Mouse (Mus musculus) embryonic facial prominence, embryonic 14.5 days (tissue): ENCODE measurements around the gene Gdf15. TPM values are rescaled to one million over a fixed set of nuclear protein-coding genes. Genes with fewer than 3 reads are reported as not detected.

Experiments used
- ATAC-seq: fragments of 200-750 bp; cut with Nextera tagmentation; 2 replicates; pipeline ENCODE4 v1.8.0; 2017; ENCODE audit warnings: low read depth, moderate number of reproducible peaks, moderate TSS enrichment
- DNase-seq: peaks from one replicate; pipeline ENCODE4 v3.0.0-alpha.2; 2015; ENCODE audit warnings: low spot score
- H3K27ac ChIP-seq: fragments of 300-500 bp; sonication (generic); replicated peaks from 2 replicates; pipeline ENCODE4 v1.5.1; 2014; ENCODE audit warnings: low read depth, mild to moderate bottlenecking, low read length, moderate library complexity
- H3K27me3 ChIP-seq: fragments of 300-500 bp; sonication (generic); replicated peaks from 2 replicates; pipeline ENCODE4 v1.6.1; 2014; ENCODE audit warnings: low read length; ENCODE audit not compliant: control insufficient read depth, insufficient read depth
- H3K36me3 ChIP-seq: fragments of 300-500 bp; sonication (generic); 2 replicates; pipeline ENCODE4 v1.6.1; 2014; ENCODE audit warnings: low read length, mixed read lengths; ENCODE audit not compliant: control insufficient read depth, insufficient read depth
- H3K4me1 ChIP-seq: fragments of 300-500 bp; sonication (generic); 2 replicates; pipeline ENCODE4 v1.6.1; 2014; ENCODE audit warnings: antibody characterized with exemption, low read length; ENCODE audit not compliant: control insufficient read depth, insufficient read depth
- H3K4me2 ChIP-seq: fragments of 300-500 bp; sonication (generic); 2 replicates; pipeline ENCODE4 v1.6.1; 2014; ENCODE audit warnings: low read depth, mild to moderate bottlenecking, low read length, moderate library complexity, mixed read lengths
- H3K4me3 ChIP-seq: fragments of 300-500 bp; sonication (generic); 2 replicates; pipeline ENCODE4 v1.5.1; 2014; ENCODE audit warnings: low read depth, mild to moderate bottlenecking, low read length
- H3K9ac ChIP-seq: fragments of 300-500 bp; sonication (generic); 2 replicates; pipeline ENCODE4 v1.6.1; 2014; ENCODE audit warnings: low read depth, mild to moderate bottlenecking, low read length, moderate library complexity, mixed read lengths
- H3K9me3 ChIP-seq: fragments of 300-500 bp; sonication (generic); 2 replicates; pipeline ENCODE4 v1.6.1; 2016; ENCODE audit warnings: low read length; ENCODE audit not compliant: control insufficient read depth
- WGBS: fragments of 180-500 bp; shearing (Covaris S2); extraction: QIAGEN DNeasy Blood & Tissue Kit; methylation state at CpG from one replicate; pipeline ENCODE4 v1.1.7; 2014; 5-methylcytosine and 5-hydroxymethylcytosine counted together
- polyA plus RNA-seq: library from polyadenylated mRNA; unstranded; fragments of >200 nt; fragmentation: Nextera tagmentation; extraction: Ambion mirVana; gene quantifications from 2 replicates; pipeline ENCODE4 v1.2.1, GENCODE M21; 2014

Gene Gdf15
- polyA plus RNA-seq, 1 experiment from 2014 or later: 0.28 TPM

DNA sequence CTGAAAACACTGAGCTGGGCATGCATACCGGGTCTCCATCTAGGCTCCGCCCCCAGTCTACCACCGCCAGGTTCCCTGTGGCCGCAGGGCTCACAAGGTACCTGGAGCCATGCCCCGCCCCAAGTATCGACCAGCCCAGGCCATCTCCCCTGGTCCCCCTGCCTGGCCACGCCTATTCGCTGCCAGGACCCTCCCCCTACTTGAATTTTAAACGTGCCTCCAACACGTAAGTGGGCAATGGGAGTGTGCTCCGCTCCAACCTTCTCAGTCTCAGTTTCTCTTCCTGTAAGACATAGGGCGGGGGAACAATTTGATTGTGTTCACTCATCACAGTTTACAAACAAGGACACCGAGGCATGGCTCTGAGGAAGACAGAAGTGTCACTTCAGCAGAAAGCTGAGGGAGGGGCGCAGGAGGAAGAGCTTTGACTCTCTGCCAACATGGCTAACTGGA is 28.0 kb upstream of the Gdf15 start, which contains the start of gene Pgpep1:
Gene Pgpep1 (minus strand): TSS at position 116 of the 453 bp plus-strand sequence.
- Histone ChIP-seq H3K4me3 (peak within 1 kb of the TSS; percentile 80), H3K9ac (peak within 1 kb of the TSS; percentile 85), H3K4me2 (peak within 1 kb of the TSS; percentile 88), H3K36me3 (peaks cover 19% of the 10 kb centered on the region), H3K4me1 (peaks cover 6% of the 10 kb centered on the region; the same call in 1 of the 2 replicates), H3K9me3 (no peaks in the 10 kb centered on the region), H3K27me3 (no peaks in the 10 kb centered on the region), H3K27ac (peak within 1 kb of the TSS; percentile 74)
- peak; percentile 56 for ATAC-seq
- peak; percentile 69 for DNase-seq
- WGBS: under 1% methylated on average over 14 of the region's 14 CpGs

DNA sequence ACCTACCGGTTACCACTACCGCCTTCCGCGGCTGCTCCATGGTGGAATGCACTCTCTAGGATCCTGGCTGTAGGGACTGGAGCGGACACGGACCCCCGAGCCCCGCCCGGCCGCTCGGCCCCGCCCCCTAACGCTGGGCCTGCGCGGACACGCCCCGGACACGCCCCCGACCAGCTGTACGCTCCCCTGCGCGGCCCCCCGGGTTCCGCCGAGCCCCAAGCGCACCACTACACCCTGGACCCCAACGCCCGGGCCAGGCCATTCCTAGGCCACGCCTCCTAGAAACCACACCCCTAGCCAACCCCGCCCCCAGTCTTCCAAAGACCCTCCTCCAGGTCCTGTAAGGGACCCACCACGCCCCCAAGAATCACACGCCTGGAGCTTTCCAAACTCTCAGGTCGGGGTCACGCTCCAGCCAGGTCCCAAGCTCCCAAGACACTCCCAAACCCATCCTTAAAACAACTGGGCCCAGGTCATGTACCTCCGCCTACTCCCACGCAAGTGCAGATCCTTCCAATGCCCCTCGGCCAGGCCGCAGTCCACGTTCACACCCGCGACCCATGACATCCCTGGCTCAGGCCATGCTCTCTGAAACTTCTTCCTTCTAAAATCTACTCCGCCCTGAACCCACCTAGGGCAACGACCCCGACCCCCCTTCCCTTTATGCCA is 27.5 kb upstream of the Gdf15 start:
- peak overlapping the region; percentile 74 for H3K27ac ChIP-seq
- H3K9ac ChIP-seq: peak overlapping the region; percentile 85
- ATAC-seq (peak; percentile 97), DNase-seq (peak; percentile 97)
- H3K4me1 ChIP-seq: peaks cover 6% of the 10 kb centered on the region; the same call in 1 of the 2 replicates
- WGBS: under 1% methylated on average over 22 of the region's 44 CpGs
- H3K36me3 ChIP-seq: peaks cover 24% of the 10 kb centered on the region
- H3K4me2 ChIP-seq: peak overlapping the region; percentile 88
- no peaks in the 10 kb centered on the region for H3K9me3 ChIP-seq
- H3K27me3 ChIP-seq: no peaks in the 10 kb centered on the region
- peak overlapping the region; percentile 80 for H3K4me3 ChIP-seq

DNA sequence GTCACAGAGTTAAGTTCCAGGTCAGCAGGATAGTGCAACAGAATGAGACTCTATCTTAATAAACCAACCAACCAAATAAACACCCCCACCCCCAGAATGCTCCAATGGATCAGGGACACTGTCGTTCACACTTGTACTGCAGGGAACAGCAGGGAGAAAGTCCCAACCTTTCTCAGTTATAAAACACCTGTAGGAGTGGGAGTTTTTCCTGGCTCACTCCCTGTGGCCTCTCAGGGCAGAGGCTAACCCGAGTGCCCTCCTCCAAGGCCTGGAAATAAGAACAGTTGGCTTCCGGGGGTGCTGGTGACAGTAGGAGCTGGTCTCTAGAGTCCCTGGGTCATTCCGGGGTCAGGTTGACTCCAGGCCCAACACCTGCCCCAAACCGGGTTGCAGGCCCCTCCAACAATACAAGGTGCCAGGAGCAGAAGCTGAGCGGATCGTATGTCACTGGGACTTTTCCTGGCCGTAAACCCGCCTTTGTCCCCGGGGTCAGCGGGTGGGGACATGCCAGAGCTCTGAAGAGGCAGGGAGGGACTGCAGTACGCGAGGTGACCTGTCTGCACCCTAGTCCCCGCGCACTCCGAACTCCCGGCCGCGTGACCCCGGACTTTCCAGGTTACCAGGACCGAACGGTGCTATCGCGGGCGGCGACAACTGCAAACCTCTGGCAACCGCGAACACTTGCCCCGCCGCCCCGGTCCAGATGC is 26.8 kb upstream of the Gdf15 start:
- H3K4me3 ChIP-seq: peak overlapping the region; percentile 80
- peaks cover 6% of the 10 kb centered on the region; the same call in 1 of the 2 replicates for H3K4me1 ChIP-seq
- peak overlapping the region; percentile 85 for H3K9ac ChIP-seq
- H3K27me3 ChIP-seq: no peaks in the 10 kb centered on the region
- peak overlapping the region; percentile 88 for H3K4me2 ChIP-seq
- H3K27ac ChIP-seq: peak overlapping the region; percentile 74
- peak; percentile 26 for DNase-seq
- 2% methylated on average over 26 of the region's 31 CpGs for WGBS
- peaks cover 31% of the 10 kb centered on the region for H3K36me3 ChIP-seq
- no peaks in the 10 kb centered on the region for H3K9me3 ChIP-seq
- no peak; the same call in 1 of the 2 replicates for ATAC-seq

- ATAC-seq: no peak
- peaks cover 35% of the 10 kb centered on the region for H3K36me3 ChIP-seq
- H3K9ac ChIP-seq: peak overlapping the region; percentile 10; the same call in 1 of the 2 replicates
Observed at GRCm38 (mm10) chr8:70657739-70658138, 25.5 kb upstream of the Gdf15 start.

GRCm38 (mm10) chr8:70657214-70657613 is 25.0 kb upstream of the Gdf15 start:
- Histone ChIP-seq H3K27ac (no peak overlapping the region), H3K4me2 (no peak overlapping the region), H3K27me3 (no peaks in the 10 kb centered on the region), H3K9ac (peak overlapping the region; percentile 10; the same call in 1 of the 2 replicates), H3K4me3 (no peak overlapping the region), H3K9me3 (no peaks in the 10 kb centered on the region), H3K4me1 (peaks cover 6% of the 10 kb centered on the region; the same call in 1 of the 2 replicates), H3K36me3 (peaks cover 40% of the 10 kb centered on the region)
- WGBS: 97% methylated on average over 3 of the region's 3 CpGs
- no peak for DNase-seq
- ATAC-seq: no peak

More at GRCm38 (mm10) chr8:70657739-70658138, 25.5 kb upstream of the Gdf15 start:
- no peak for DNase-seq
- no peak overlapping the region for H3K4me2 ChIP-seq
- 84% methylated on average over 2 of the region's 2 CpGs for WGBS
- no peak overlapping the region for H3K4me3 ChIP-seq
- peaks cover 6% of the 10 kb centered on the region; the same call in 1 of the 2 replicates for H3K4me1 ChIP-seq
- H3K9me3 ChIP-seq: no peaks in the 10 kb centered on the region
- H3K27ac ChIP-seq: no peak overlapping the region
- H3K27me3 ChIP-seq: no peaks in the 10 kb centered on the region

DNA sequence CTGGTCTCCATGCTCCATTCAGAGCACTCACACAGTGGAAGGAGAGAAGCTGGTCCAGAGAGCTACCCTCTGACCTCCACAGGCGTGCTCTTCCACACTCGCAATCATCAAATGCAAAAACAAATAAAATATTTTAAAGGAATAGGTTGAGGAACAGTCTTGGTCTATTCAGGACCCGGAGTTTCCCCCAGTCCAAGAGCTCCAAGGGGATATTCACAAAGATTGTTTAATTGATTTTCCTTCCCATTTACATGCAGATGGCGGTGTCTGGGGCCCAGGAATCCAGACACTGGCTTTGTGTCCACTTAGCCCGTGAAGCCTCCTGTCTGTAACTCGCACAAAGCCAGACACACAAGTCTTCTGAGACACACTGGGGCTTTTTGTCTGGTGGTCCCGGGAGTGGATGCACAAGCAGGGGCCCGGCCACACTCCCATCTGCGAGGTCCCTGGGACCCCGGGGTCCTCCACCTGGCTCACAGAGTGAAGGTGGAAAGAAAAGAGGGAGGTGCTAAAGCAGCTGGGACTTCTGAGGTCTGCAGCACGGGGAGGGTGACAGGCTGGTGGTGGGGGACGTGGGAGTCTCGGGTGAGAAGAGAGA is 24.0 kb upstream of the Gdf15 start:
- Histone ChIP-seq H3K27ac (no peak overlapping the region), H3K9ac (no peak overlapping the region), H3K4me3 (no peak overlapping the region), H3K36me3 (peaks cover 49% of the 10 kb centered on the region), H3K4me1 (peaks cover 6% of the 10 kb centered on the region; the same call in 1 of the 2 replicates), H3K9me3 (no peaks in the 10 kb centered on the region), H3K27me3 (no peaks in the 10 kb centered on the region), H3K4me2 (no peak overlapping the region)
- WGBS: 57% methylated on average over 13 of the region's 13 CpGs
- DNase-seq (no peak), ATAC-seq (no peak)

- no peak overlapping the region for H3K4me3 ChIP-seq
- 31% methylated on average over 2 of the region's 2 CpGs for WGBS
- peaks cover 57% of the 10 kb centered on the region for H3K36me3 ChIP-seq
- H3K4me2 ChIP-seq: no peak overlapping the region
- H3K9ac ChIP-seq: no peak overlapping the region
- no peak overlapping the region for H3K27ac ChIP-seq
- ATAC-seq (no peak), DNase-seq (no peak)
- no peaks in the 10 kb centered on the region for H3K27me3 ChIP-seq
- H3K4me1 ChIP-seq: peaks cover 6% of the 10 kb centered on the region; the same call in 1 of the 2 replicates
- no peaks in the 10 kb centered on the region for H3K9me3 ChIP-seq
Observed at GRCm38 (mm10) chr8:70655469-70655868, 23.2 kb upstream of the Gdf15 start.

GRCm38 (mm10) chr8:70654121-70654520 is 21.9 kb upstream of the Gdf15 start:
- ATAC-seq (no peak), DNase-seq (no peak)
- Histone ChIP-seq H3K4me2 (no peak overlapping the region), H3K9me3 (no peaks in the 10 kb centered on the region), H3K36me3 (peaks cover 68% of the 10 kb centered on the region), H3K27ac (no peak overlapping the region), H3K4me3 (no peak overlapping the region), H3K4me1 (peaks cover 11% of the 10 kb centered on the region; the same call in 1 of the 2 replicates), H3K9ac (no peak overlapping the region), H3K27me3 (no peaks in the 10 kb centered on the region)
- 68% methylated on average over 1 of the region's 1 CpGs for WGBS
